Comparison of ENCODE assay signal across 8 mouse cellular contexts in the genomic region with DNA sequence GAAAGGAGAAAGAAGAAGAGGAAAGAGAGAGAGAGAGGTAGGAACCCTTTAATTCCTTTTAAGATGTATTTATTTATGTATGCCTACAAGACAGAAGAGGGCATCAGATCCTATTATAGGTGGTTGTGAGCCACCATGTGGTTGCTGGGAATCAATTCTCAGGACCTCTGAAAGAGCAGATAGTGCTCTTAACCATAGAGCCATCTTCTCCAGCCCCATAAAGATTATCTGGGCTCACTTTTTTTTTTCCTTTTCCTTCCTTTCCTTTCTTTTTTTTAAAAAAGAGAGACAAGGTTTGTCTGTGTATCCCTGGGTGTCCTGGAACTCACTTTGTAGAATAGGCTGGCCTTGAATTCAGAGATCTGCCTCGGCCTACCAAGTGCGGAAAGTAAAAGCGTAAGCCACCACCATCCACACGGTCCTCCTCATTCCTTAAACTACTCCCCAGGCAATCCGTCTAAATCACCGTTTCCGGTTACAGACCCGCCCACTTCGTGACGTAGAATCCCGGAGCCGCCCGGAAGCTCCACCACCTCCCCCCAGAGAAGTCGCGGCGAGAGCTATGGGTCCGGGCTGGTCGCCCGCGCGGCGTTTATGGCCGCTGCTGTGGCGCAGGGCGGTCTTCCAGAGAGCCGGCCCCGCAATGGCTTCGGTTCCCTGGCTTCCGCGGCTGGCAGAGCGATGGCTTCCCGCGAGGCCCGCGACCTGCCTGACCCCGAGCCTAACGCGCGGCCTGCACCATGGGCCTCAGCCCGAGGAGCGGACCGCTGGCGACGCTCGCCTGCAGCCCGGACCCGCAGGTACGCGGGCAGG. TPM values are rescaled to one million over a fixed set of nuclear protein-coding genes. Genes with fewer than 3 reads are reported as not detected.
DNase-seq lines count a peak whose midpoint lies in the region; ATAC-seq lines count a peak whose summit lies in the region.

TSS of gene Malsu1 (plus strand) at position 492 of the 813 bp plus-strand sequence.

- no peaks in the 10 kb centered on the region; the same call in 1 of the 2 replicates for H3K4me1 ChIP-seq in intestine, embryonic 14.5 days (replicated peaks; ENCODE audit: control insufficient read depth, insufficient read depth, low read length)

- 0 out of 2 replicates have a peak, but pooled peaks cover 6% of the 10 kb centered on the region for H3K36me3 ChIP-seq in intestine, embryonic 14.5 days (ENCODE audit: control insufficient read depth, insufficient read depth, low read length)

- H3K27me3 ChIP-seq in intestine, embryonic 14.5 days (replicated peaks; ENCODE audit: control insufficient read depth, insufficient read depth, low read length), result no peaks in the 10 kb centered on the region

- peak within 1 kb of the TSS; percentile 66 for H3K27ac ChIP-seq in intestine, embryonic 14.5 days (ENCODE audit: low read depth)

- peak; percentile 96 to 97 for DNase-seq in adrenal gland, adult 18-20 months (ENCODE audit: low spot score in 2 of 2)
- peak; percentile 97 for DNase-seq in embryo, embryonic 11 days
- DNase-seq in gastrocnemius, postnatal 25 days, result peak; percentile 92
- peak; percentile 98 for DNase-seq in intestine, embryonic 14.5 days (ENCODE audit: low spot score)
- peak; percentile 94 to 95 for DNase-seq in left cerebral cortex, postnatal 14 days (ENCODE audit: low spot score in 2 of 2)
- DNase-seq in mesoderm, embryonic 11.5 days (ENCODE audit: low read depth, low spot score), result peak; percentile 95
- peak; percentile 92 to 93 for DNase-seq in right cerebral cortex, postnatal 36 days (ENCODE audit: low spot score in 2 of 2)
- DNase-seq in yolk sac, embryonic 10.5 days (ENCODE audit: low spot score), result peak; percentile 94

- H3K9me3 ChIP-seq in intestine, embryonic 14.5 days (ENCODE audit: control insufficient read depth, low read length), result no peaks in the 10 kb centered on the region

- peak within 1 kb of the TSS; percentile 78 for H3K4me2 ChIP-seq in intestine, embryonic 14.5 days (ENCODE audit: low read length)

- peak within 1 kb of the TSS; percentile 64 for H3K4me3 ChIP-seq in intestine, embryonic 14.5 days (ENCODE audit: low read depth, low read length)

- intact Hi-C loops in left cerebral cortex, postnatal 14 days (cut with DNase I), result no loop called here

- peak within 1 kb of the TSS; percentile 73 for H3K9ac ChIP-seq in intestine, embryonic 14.5 days (ENCODE audit: low read length)

- peak; percentile 92 for ATAC-seq in intestine, embryonic 14.5 days (replicated peaks; ENCODE audit: low FRiP score, low TSS enrichment, low read depth)

- WGBS in intestine, embryonic 14.5 days, result under 1% methylated on average over 49 of the region's 49 CpGs

RNA-seq across cellular contexts. Expression of gene Malsu1, which starts in this region (rescaled TPM):
- 10 to 100 TPM; 32.9 to 35.3 TPM for total RNA-seq in adrenal gland, adult 18-20 months (2021)
- 10 to 100 TPM; 41.5 to 44.0 TPM for total RNA-seq in gastrocnemius, postnatal 25 days (2021)
- polyA plus RNA-seq in intestine, embryonic 14.5 days (2014; fragmentation: Nextera tagmentation; extraction: Ambion mirVana), result 74.9 and 82.9 TPM in 2 replicates
- total RNA-seq in left cerebral cortex, postnatal 14 days (2021), result 10 to 100 TPM; 25.8 to 26.9 TPM

Comparison
In these comparisons a context has a peak if more than half of its experiments do, and no peak if none do; other contexts are left out.
1. Peak in every context shown above with its lines: DNase-seq, ATAC-seq, H3K4me3 ChIP-seq and H3K27ac ChIP-seq.